Mouse (Mus musculus) lung, postnatal 0 days (tissue): ENCODE measurements around the gene Myo16. TPM values are rescaled to one million over a fixed set of nuclear protein-coding genes. Genes with fewer than 3 reads are reported as not detected.

ENCODE experiments used
- ATAC-seq: fragments of 200-750 bp; cut with Nextera tagmentation; 2 replicates; pipeline ENCODE4 v1.8.0; 2017; ENCODE audit warnings: moderate library complexity
- DNase-seq: peaks from one replicate; pipeline ENCODE4 v3.0.0-alpha.2; 2016; ENCODE audit warnings: low spot score
- H3K27ac ChIP-seq: fragments of 300-500 bp; sonication (generic); 2 replicates; pipeline ENCODE4 v1.5.1; 2014; ENCODE audit warnings: antibody characterized with exemption, mild to moderate bottlenecking, low read length, mixed read lengths
- H3K27me3 ChIP-seq: fragments of 300-500 bp; sonication (generic); replicated peaks from 2 replicates; pipeline ENCODE4 v1.6.1; 2014; ENCODE audit warnings: low read length, mixed read lengths; ENCODE audit not compliant: insufficient read depth
- H3K36me3 ChIP-seq: fragments of 300-500 bp; sonication (generic); 2 replicates; pipeline ENCODE4 v1.6.1; 2014; ENCODE audit warnings: low read length, mixed read lengths; ENCODE audit not compliant: insufficient read depth
- H3K4me1 ChIP-seq: fragments of 300-500 bp; sonication (generic); 2 replicates; pipeline ENCODE4 v1.6.1; 2014; ENCODE audit warnings: antibody characterized with exemption, low read depth, low read length, mixed read lengths; ENCODE audit not compliant: insufficient read depth
- H3K4me2 ChIP-seq: fragments of 300-500 bp; sonication (generic); replicated peaks from 2 replicates; pipeline ENCODE4 v1.6.1; 2014; ENCODE audit warnings: low read depth, mild to moderate bottlenecking, low read length, moderate library complexity, mixed read lengths
- H3K4me3 ChIP-seq: fragments of 300-500 bp; sonication (generic); 2 replicates; pipeline ENCODE4 v1.5.1; 2014; ENCODE audit warnings: low read depth, low read length
- H3K9ac ChIP-seq: fragments of 300-500 bp; sonication (generic); replicated peaks from 2 replicates; pipeline ENCODE4 v1.6.1; 2014; ENCODE audit warnings: low read depth, mild to moderate bottlenecking
- H3K9me3 ChIP-seq: fragments of 300-500 bp; sonication (generic); 2 replicates; pipeline ENCODE4 v1.6.1; 2016; ENCODE audit warnings: low read length, mixed read lengths
- CTCF ChIP-seq: IDR thresholded peaks from 2 replicates; pipeline ENCODE4 v1.5.1; 2016; ENCODE audit warnings: antibody characterized with exemption, mild to moderate bottlenecking
- EP300 ChIP-seq: IDR thresholded peaks from 2 replicates; pipeline ENCODE4 v1.6.1; 2016; ENCODE audit warnings: antibody characterized with exemption, mild to moderate bottlenecking, control low read depth
- WGBS: fragments of 180-500 bp; shearing (Covaris S2); extraction: QIAGEN DNeasy Blood & Tissue Kit; methylation state at CpG from one replicate; pipeline ENCODE4 v1.1.7; 2014; 5-methylcytosine and 5-hydroxymethylcytosine counted together
- polyA plus RNA-seq: library from polyadenylated mRNA; unstranded; fragments of >200 nt; fragmentation: Nextera tagmentation; extraction: Ambion mirVana; gene quantifications from 2 replicates; pipeline ENCODE4 v1.2.1, GENCODE M21; 2015

Gene Myo16
- polyA plus RNA-seq, 1 experiment from 2014 or later: 0.17 TPM

DNA sequence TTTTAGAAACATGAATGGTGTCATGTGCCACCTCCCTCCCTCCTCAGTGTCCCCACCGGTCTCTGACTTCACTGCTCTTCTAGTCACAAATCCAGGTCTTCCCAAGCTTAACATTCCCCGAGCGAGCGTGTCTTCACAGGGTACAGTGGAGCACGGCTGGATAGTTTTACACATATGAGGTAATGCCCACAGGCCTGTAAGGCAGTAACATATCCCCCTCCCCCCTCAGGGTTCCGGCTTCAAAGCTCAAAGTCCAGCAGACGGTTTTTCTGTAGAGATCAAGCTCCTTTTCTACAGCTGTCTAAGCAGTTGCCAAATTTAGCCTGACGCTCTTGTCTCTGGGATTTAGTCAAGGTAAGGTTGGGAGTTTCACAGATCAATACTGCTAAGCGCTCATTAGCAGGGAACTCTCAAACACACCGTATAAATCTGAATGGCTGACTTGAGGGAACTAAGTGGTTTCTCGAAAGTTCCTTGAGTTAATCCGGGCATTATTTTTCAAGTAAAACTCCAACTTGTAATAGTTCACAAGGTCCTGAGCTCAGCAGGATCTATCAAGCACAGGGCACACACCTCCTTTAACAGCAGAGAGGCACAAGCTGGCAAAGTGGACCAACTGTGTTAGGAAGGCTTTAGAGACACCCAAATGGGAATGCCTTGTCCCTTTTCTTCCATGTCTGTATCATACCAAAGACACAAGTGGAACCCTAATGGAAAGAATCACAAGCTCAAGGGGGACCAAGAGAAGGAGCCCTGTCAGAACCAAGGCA lies 498.0 kb downstream of the Myo16 start:
- no peaks in the 10 kb centered on the region for H3K27me3 ChIP-seq
- no peak overlapping the region for H3K4me2 ChIP-seq
- H3K9ac ChIP-seq: no peak overlapping the region
- H3K27ac ChIP-seq: no peak overlapping the region
- H3K4me3 ChIP-seq: no peak overlapping the region
- H3K36me3 ChIP-seq: no peaks in the 10 kb centered on the region
- no peaks in the 10 kb centered on the region for H3K9me3 ChIP-seq
- DNase-seq (no peak), ATAC-seq (no peak)
- WGBS: 88% methylated on average over 12 of the region's 12 CpGs
- no peaks in the 10 kb centered on the region for H3K4me1 ChIP-seq
- TF ChIP-seq EP300 (no peak), CTCF (no peak)

GRCm38 (mm10) chr8:10653282-10653681 lies 499.6 kb downstream of the Myo16 start:
- peak; percentile 81 for DNase-seq

DNA sequence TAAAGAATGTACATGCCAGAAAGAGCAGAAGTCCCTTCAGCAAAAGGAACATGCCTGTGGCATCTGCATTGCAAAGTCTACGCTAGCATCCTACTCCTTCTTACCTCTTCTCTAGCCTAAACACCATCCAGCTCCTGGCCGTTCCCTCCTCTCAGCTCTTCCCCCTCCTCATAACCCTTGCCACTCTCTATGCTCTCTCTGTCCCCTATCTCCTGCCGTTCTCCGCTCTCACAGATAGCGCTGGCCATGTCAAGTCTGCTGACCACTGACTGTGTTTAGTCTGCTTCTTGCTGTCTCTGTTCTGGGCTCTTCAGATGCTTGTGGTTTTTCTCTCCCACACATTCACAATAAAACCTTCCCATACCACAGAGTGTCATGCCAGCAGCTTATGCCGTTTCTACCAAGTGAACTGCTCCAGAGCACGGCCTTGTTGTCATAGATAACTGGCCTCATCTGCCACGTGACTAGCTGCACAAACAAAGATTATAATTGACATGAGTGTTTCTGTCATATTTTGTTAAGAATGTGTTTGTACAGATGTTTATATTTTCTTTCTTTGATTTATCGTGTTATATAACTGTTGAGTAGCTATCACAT lies 501.3 kb downstream of the Myo16 start:
- DNase-seq: no peak
- TF ChIP-seq EP300 (no peak), CTCF (no peak)
- 56% methylated on average over 9 of the region's 9 CpGs for WGBS

More at GRCm38 (mm10) chr8:10653282-10653681, 499.6 kb downstream of the Myo16 start:
- no peak overlapping the region for H3K4me2 ChIP-seq
- 53% methylated on average over 9 of the region's 9 CpGs for WGBS
- TF ChIP-seq CTCF (no peak), EP300 (peak; percentile 91)
- no peaks in the 10 kb centered on the region for H3K36me3 ChIP-seq
- H3K27ac ChIP-seq: no peak overlapping the region
- no peaks in the 10 kb centered on the region for H3K27me3 ChIP-seq
- H3K4me1 ChIP-seq: no peaks in the 10 kb centered on the region
- no peaks in the 10 kb centered on the region for H3K9me3 ChIP-seq
- peak; percentile 94 for ATAC-seq
- H3K9ac ChIP-seq: no peak overlapping the region
- no peak overlapping the region for H3K4me3 ChIP-seq

DNA sequence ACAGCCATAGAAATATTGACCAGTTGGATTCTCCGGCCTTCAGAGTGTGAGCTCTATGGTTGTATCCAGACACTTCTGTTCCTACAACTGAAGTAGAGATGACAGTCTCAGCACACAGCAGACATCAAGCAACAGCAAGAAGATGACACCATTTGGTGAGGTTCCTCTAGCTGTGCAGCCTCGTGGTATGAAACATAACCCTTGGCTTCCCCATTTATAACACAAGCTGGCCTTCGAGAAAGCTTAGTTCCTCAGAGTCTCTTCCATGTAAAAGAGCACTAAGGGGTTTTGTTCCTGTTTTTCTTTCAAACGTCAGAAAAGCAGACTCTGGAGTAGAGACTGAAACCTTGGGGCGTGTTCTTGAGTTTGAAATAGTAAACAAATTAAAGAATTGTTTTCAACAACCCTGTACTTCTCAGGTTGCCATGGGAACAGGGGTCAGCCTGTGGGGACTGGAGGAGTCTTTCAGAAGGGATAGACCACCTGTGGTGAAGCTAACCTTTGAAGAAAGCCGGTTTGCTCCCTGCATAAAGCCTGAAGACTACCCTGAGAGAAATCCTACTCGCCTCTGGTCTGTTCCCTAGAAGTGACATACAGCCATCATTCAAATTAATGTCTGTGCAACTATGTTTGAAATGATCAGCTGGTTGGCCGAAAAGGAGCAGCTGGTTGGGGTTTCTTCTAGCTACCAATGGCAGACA lies 510.2 kb downstream of the Myo16 start:
- DNase-seq (peak; percentile 55), ATAC-seq (no peak)
- Histone ChIP-seq H3K4me2 (no peak overlapping the region), H3K4me1 (no peaks in the 10 kb centered on the region; the same call in 1 of the 2 replicates), H3K27ac (no peak overlapping the region), H3K9ac (no peak overlapping the region), H3K27me3 (no peaks in the 10 kb centered on the region), H3K36me3 (no peaks in the 10 kb centered on the region), H3K9me3 (no peaks in the 10 kb centered on the region), H3K4me3 (no peak overlapping the region)
- 31% methylated on average over 8 of the region's 8 CpGs for WGBS
- TF ChIP-seq CTCF (no peak), EP300 (no peak)

More for the DNA sequence above, 501.3 kb downstream of the Myo16 start:
- H3K4me1 ChIP-seq: no peaks in the 10 kb centered on the region
- H3K9me3 ChIP-seq: no peaks in the 10 kb centered on the region
- no peak overlapping the region for H3K9ac ChIP-seq
- H3K27ac ChIP-seq: no peak overlapping the region
- H3K4me2 ChIP-seq: no peak overlapping the region
- ATAC-seq: no peak
- no peaks in the 10 kb centered on the region for H3K36me3 ChIP-seq
- H3K4me3 ChIP-seq: no peak overlapping the region
- H3K27me3 ChIP-seq: no peaks in the 10 kb centered on the region

DNA sequence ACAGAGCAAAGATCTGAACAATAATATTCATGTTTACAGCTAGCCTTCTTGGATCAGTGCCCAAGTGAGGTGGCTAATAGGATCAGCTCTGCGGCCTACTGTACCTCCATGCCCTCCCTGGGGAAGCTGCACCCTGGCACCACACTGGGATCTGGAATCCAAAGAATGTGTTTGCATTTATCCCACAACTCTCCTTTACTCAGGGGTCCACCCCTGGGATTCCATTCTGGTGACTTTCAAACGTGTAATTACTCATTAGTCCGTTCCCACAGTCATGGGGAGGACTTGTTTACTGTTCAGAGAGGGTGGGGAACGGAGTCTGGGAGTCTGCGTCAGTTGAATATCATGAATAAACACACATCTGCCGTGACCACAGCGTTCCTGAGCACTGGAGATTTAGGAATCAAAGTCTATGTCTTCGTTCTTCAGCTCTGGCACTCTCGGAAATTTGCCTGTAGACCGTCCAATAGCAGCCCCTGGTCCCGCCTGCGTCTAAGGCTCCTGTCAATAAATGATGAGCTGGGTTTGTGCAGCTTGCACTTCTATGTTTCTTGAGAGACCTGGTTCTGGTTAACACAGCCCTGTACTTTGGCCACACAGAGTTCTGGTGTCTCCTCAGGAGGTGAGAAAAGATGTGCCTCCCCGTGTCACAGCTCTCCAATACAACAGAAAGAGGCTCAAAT lies 511.3 kb downstream of the Myo16 start:
- DNase-seq (peak; percentile 73), ATAC-seq (peak; percentile 88)
- Histone ChIP-seq H3K4me3 (no peak overlapping the region), H3K36me3 (no peaks in the 10 kb centered on the region), H3K9ac (no peak overlapping the region), H3K4me1 (no peaks in the 10 kb centered on the region; the same call in 1 of the 2 replicates), H3K27ac (no peak overlapping the region), H3K4me2 (no peak overlapping the region), H3K9me3 (no peaks in the 10 kb centered on the region), H3K27me3 (no peaks in the 10 kb centered on the region)
- peak; percentile 97 for TF ChIP-seq EP300
- no peak for TF ChIP-seq CTCF
- WGBS: 15% methylated on average over 13 of the region's 13 CpGs

GRCm38 (mm10) chr8:10665821-10666283 lies 512.1 kb downstream of the Myo16 start:
- WGBS: 44% methylated on average over 4 of the region's 4 CpGs
- DNase-seq: peak; percentile 26
- H3K27ac ChIP-seq: no peak overlapping the region

More at GRCm38 (mm10) chr8:10665821-10666283, 512.1 kb downstream of the Myo16 start:
- no peaks in the 10 kb centered on the region; the same call in 1 of the 2 replicates for H3K4me1 ChIP-seq
- ATAC-seq: no peak
- no peak overlapping the region for H3K4me3 ChIP-seq
- H3K9ac ChIP-seq: no peak overlapping the region
- no peaks in the 10 kb centered on the region for H3K9me3 ChIP-seq
- H3K36me3 ChIP-seq: no peaks in the 10 kb centered on the region
- H3K4me2 ChIP-seq: no peak overlapping the region
- no peak for TF ChIP-seq EP300
- no peak for TF ChIP-seq CTCF
- no peaks in the 10 kb centered on the region for H3K27me3 ChIP-seq
